Mouse (Mus musculus) kidney, postnatal 25 days (tissue): ENCODE data around the gene Hist1h2an.
"Not testable (repeated sequence)": the region's sequence is repeated elsewhere in the genome, so short reads cannot be mapped to it uniquely, and the experiment has no call there.

Experiments used
- DNase-seq, 2 experiments: peaks; one replicate each; pipeline ENCODE4 v3.0.0; 2021; ENCODE audit warnings: mixed read lengths in 2 of 2

Gene Hist1h2an

GRCm38 (mm10) chr13:21782361-21783254, 4.4 kb downstream of the Hist1h2an start:
- not testable (repeated sequence) for DNase-seq

GRCm38 (mm10) chr13:21781639-21782038, 5.4 kb downstream of the Hist1h2an start:
- DNase-seq, result no peak

GRCm38 (mm10) chr13:21781021-21781555, 5.9 kb downstream of the Hist1h2an start:
- no peak for DNase-seq

- peak; percentile 39 to 65 for DNase-seq
Measured at GRCm38 (mm10) chr13:21779767-21780731, 7.0 kb downstream of the Hist1h2an start, which contains the start of gene Hist1h1b. Hist1h1b (minus strand) TSS chr13:21780625.

GRCm38 (mm10) chr13:21778814-21779766, 7.9 kb downstream of the Hist1h2an start:
- DNase-seq, result peak; percentile 74 to 84

GRCm38 (mm10) chr13:21755707-21756106, 31.3 kb downstream of the Hist1h2an start:
- DNase-seq, result no peak

GRCm38 (mm10) chr13:21754294-21755001, 32.6 kb downstream of the Hist1h2an start:
- DNase-seq, result not testable (repeated sequence)

- DNase-seq, result peak; percentile 53 to 62
Measured at GRCm38 (mm10) chr13:21753524-21754285, 33.3 kb downstream of the Hist1h2an start, which contains the start of the genes Hist1h2ak and Hist1h2bn. Hist1h2ak (minus strand) TSS chr13:21753827. Hist1h2bn (plus strand) TSS chr13:21754123.

GRCm38 (mm10) chr13:21753051-21753523, 33.9 kb downstream of the Hist1h2an start:
- DNase-seq, result no peak

GRCm38 (mm10) chr13:21752356-21752755, 34.7 kb downstream of the Hist1h2an start:
- DNase-seq, result no peak

- DNase-seq, result no peak
Measured at GRCm38 (mm10) chr13:21751827-21752226, 35.2 kb downstream of the Hist1h2an start.

- no peak for DNase-seq
Measured at GRCm38 (mm10) chr13:21751417-21751816, 35.6 kb downstream of the Hist1h2an start.

GRCm38 (mm10) chr13:21750159-21751017, 36.6 kb downstream of the Hist1h2an start, which contains the start of gene Hist1h4k:
Hist1h4k (minus strand) TSS chr13:21750505.
- peak; percentile 83 to 91 for DNase-seq

- DNase-seq, result no peak
Measured at GRCm38 (mm10) chr13:21749387-21750158, 37.4 kb downstream of the Hist1h2an start.

GRCm38 (mm10) chr13:21745006-21745405, 42.0 kb downstream of the Hist1h2an start:
- DNase-seq, result no peak
